Mouse (Mus musculus): ENCODE measurements around the gene Bag3. TPM values are rescaled to one million over a fixed set of nuclear protein-coding genes. Genes with fewer than 3 reads are reported as not detected.

Bag3 gene
- polyA plus RNA-seq, 1 experiment, result 9.4 TPM

- H3K4me1 ChIP-seq (ENCODE audit: control insufficient read depth), result peaks cover 4% of the 10 kb centered on the region
Observed at GRCm38 (mm10) chr7:128516346-128516745, 7.1 kb upstream of the Bag3 start.

GRCm38 (mm10) chr7:128519316-128520050 lies 3.9 kb upstream of the Bag3 start:
- H3K36me3 ChIP-seq (ENCODE audit: control insufficient read depth), result no peaks in the 10 kb centered on the region
- H3K4me3 ChIP-seq (replicated peaks), result no peak overlapping the region
- TF ChIP-seq TAL1 (IDR thresholded peaks at IDR 0.05; ENCODE audit: low read length), result no peak
- no peak for TF ChIP-seq GATA1 (IDR thresholded peaks at IDR 0.05; ENCODE audit: low read length)
- H3K4me1 ChIP-seq (ENCODE audit: control insufficient read depth), result peaks cover 22% of the 10 kb centered on the region
- no peaks in the 10 kb centered on the region for H3K9me3 ChIP-seq (ENCODE audit: control insufficient read depth, low read length)
- peaks cover 8% of the 10 kb centered on the region; the same call in 1 of the 2 replicates for H3K27me3 ChIP-seq (ENCODE audit: control insufficient read depth)

More at GRCm38 (mm10) chr7:128516346-128516745, 7.1 kb upstream of the Bag3 start:
- peaks cover 3% of the 10 kb centered on the region; the same call in 1 of the 2 replicates for H3K27me3 ChIP-seq (ENCODE audit: control insufficient read depth)
- no peak overlapping the region for H3K4me3 ChIP-seq (replicated peaks)
- H3K36me3 ChIP-seq (ENCODE audit: control insufficient read depth), result no peaks in the 10 kb centered on the region
- H3K9me3 ChIP-seq (ENCODE audit: control insufficient read depth, low read length), result no peaks in the 10 kb centered on the region
- no peak for TF ChIP-seq GATA1 (IDR thresholded peaks at IDR 0.05; ENCODE audit: low read length)
- TF ChIP-seq TAL1 (IDR thresholded peaks at IDR 0.05; ENCODE audit: low read length), result no peak

- H3K4me1 ChIP-seq (ENCODE audit: control insufficient read depth), result peaks cover 48% of the 10 kb centered on the region
- H3K9me3 ChIP-seq (ENCODE audit: control insufficient read depth, low read length), result no peaks in the 10 kb centered on the region
- TF ChIP-seq TAL1 (IDR thresholded peaks at IDR 0.05; ENCODE audit: low read length) (no peak), GATA1 (IDR thresholded peaks at IDR 0.05; ENCODE audit: low read length) (no peak)
- H3K27me3 ChIP-seq (ENCODE audit: control insufficient read depth), result peaks cover 8% of the 10 kb centered on the region; the same call in 1 of the 2 replicates
- H3K36me3 ChIP-seq (ENCODE audit: control insufficient read depth), result no peaks in the 10 kb centered on the region
- H3K4me3 ChIP-seq (replicated peaks), result peak overlapping the region; percentile 77
Observed at GRCm38 (mm10) chr7:128523962-128524581, 656 bp downstream of the Bag3 start.

GRCm38 (mm10) chr7:128524641-128525040 lies 1.2 kb downstream of the Bag3 start:
- Histone ChIP-seq H3K9me3 (ENCODE audit: control insufficient read depth, low read length) (no peaks in the 10 kb centered on the region), H3K4me3 (replicated peaks) (peak overlapping the region; percentile 77), H3K36me3 (ENCODE audit: control insufficient read depth) (no peaks in the 10 kb centered on the region), H3K27me3 (ENCODE audit: control insufficient read depth) (peaks cover 5% of the 10 kb centered on the region; the same call in 1 of the 2 replicates), H3K4me1 (ENCODE audit: control insufficient read depth) (peaks cover 50% of the 10 kb centered on the region)
- TF ChIP-seq GATA1 (IDR thresholded peaks at IDR 0.05; ENCODE audit: low read length) (no peak), TAL1 (IDR thresholded peaks at IDR 0.05; ENCODE audit: low read length) (no peak)

GRCm38 (mm10) chr7:128526611-128527010 lies 3.2 kb downstream of the Bag3 start:
- peaks cover 3% of the 10 kb centered on the region; the same call in 1 of the 2 replicates for H3K27me3 ChIP-seq (ENCODE audit: control insufficient read depth)

GRCm38 (mm10) chr7:128528596-128528995 lies 5.2 kb downstream of the Bag3 start:
- no peaks in the 10 kb centered on the region; the same call in 1 of the 2 replicates for H3K36me3 ChIP-seq (ENCODE audit: control insufficient read depth)
- TF ChIP-seq TAL1 (IDR thresholded peaks at IDR 0.05; ENCODE audit: low read length) (no peak), GATA1 (IDR thresholded peaks at IDR 0.05; ENCODE audit: low read length) (no peak)
- H3K4me3 ChIP-seq (replicated peaks), result no peak overlapping the region
- no peaks in the 10 kb centered on the region for H3K27me3 ChIP-seq (ENCODE audit: control insufficient read depth)
- H3K4me1 ChIP-seq (ENCODE audit: control insufficient read depth), result peaks cover 55% of the 10 kb centered on the region
- no peaks in the 10 kb centered on the region for H3K9me3 ChIP-seq (ENCODE audit: control insufficient read depth, low read length)

More at GRCm38 (mm10) chr7:128526611-128527010, 3.2 kb downstream of the Bag3 start:
- peaks cover 57% of the 10 kb centered on the region for H3K4me1 ChIP-seq (ENCODE audit: control insufficient read depth)
- H3K36me3 ChIP-seq (ENCODE audit: control insufficient read depth), result no peaks in the 10 kb centered on the region
- H3K9me3 ChIP-seq (ENCODE audit: control insufficient read depth, low read length), result no peaks in the 10 kb centered on the region
- no peak overlapping the region for H3K4me3 ChIP-seq (replicated peaks)
- TF ChIP-seq GATA1 (IDR thresholded peaks at IDR 0.05; ENCODE audit: low read length) (no peak), TAL1 (IDR thresholded peaks at IDR 0.05; ENCODE audit: low read length) (no peak)

- TF ChIP-seq GATA1 (IDR thresholded peaks at IDR 0.05; ENCODE audit: low read length) (no peak), TAL1 (IDR thresholded peaks at IDR 0.05; ENCODE audit: low read length) (no peak)
- Histone ChIP-seq H3K4me3 (replicated peaks) (no peak overlapping the region), H3K9me3 (ENCODE audit: control insufficient read depth, low read length) (no peaks in the 10 kb centered on the region), H3K27me3 (ENCODE audit: control insufficient read depth) (no peaks in the 10 kb centered on the region), H3K4me1 (ENCODE audit: control insufficient read depth) (peaks cover 52% of the 10 kb centered on the region), H3K36me3 (ENCODE audit: control insufficient read depth) (no peaks in the 10 kb centered on the region; the same call in 1 of the 2 replicates)
Observed at GRCm38 (mm10) chr7:128529126-128529525, 5.7 kb downstream of the Bag3 start.

- Histone ChIP-seq H3K4me3 (replicated peaks) (no peak overlapping the region), H3K27me3 (ENCODE audit: control insufficient read depth) (no peaks in the 10 kb centered on the region), H3K36me3 (ENCODE audit: control insufficient read depth) (no peaks in the 10 kb centered on the region; the same call in 1 of the 2 replicates), H3K9me3 (ENCODE audit: control insufficient read depth, low read length) (no peaks in the 10 kb centered on the region), H3K4me1 (ENCODE audit: control insufficient read depth) (peaks cover 49% of the 10 kb centered on the region)
- no peak for TF ChIP-seq TAL1 (IDR thresholded peaks at IDR 0.05; ENCODE audit: low read length)
- no peak for TF ChIP-seq GATA1 (IDR thresholded peaks at IDR 0.05; ENCODE audit: low read length)
Observed at GRCm38 (mm10) chr7:128529574-128530051, 6.2 kb downstream of the Bag3 start.

GRCm38 (mm10) chr7:128531031-128531430 lies 7.6 kb downstream of the Bag3 start:
- TF ChIP-seq GATA1 (IDR thresholded peaks at IDR 0.05; ENCODE audit: low read length) (no peak), TAL1 (IDR thresholded peaks at IDR 0.05; ENCODE audit: low read length) (no peak)
- Histone ChIP-seq H3K4me3 (replicated peaks) (no peak overlapping the region), H3K27me3 (ENCODE audit: control insufficient read depth) (no peaks in the 10 kb centered on the region), H3K4me1 (ENCODE audit: control insufficient read depth) (peaks cover 57% of the 10 kb centered on the region), H3K36me3 (ENCODE audit: control insufficient read depth) (no peaks in the 10 kb centered on the region; the same call in 1 of the 2 replicates), H3K9me3 (ENCODE audit: control insufficient read depth, low read length) (no peaks in the 10 kb centered on the region)
